Mouse (Mus musculus): ENCODE results near the gene Fbln5. TPM values are rescaled to one million over a fixed set of nuclear protein-coding genes. Genes with fewer than 3 reads are reported as not detected.

The Fbln5 gene
- polyA plus RNA-seq (2014; fragmentation: Illumina TruSeq; extraction: RNeasy Lipid Tissue Mini Kit (QIAGEN cat#74804); ENCODE audit: insufficient read depth, low read depth, low replicate concordance): 62.3 TPM

GRCm38 (mm10) chr12:101818608-101819370 is at the start of gene Fbln5:
TSS of gene Fbln5 (minus strand) at chr12:101819055.

GRCm38 (mm10) chr12:101718054-101718754 is 100.7 kb downstream of the Fbln5 start, which contains the start of gene Tc2n:
TSS of gene Tc2n (minus strand) at chr12:101718523.

Other genes with a start within 250 kb of the Fbln5 start
- gene Tc2n, start 100.5 kb downstream of the Fbln5 start, polyA plus RNA-seq (2014; fragmentation: Illumina TruSeq; extraction: RNeasy Lipid Tissue Mini Kit (QIAGEN cat#74804); ENCODE audit: insufficient read depth, low read depth, low replicate concordance): 4.6 TPM
- gene Trip11, start 94.2 kb upstream of the Fbln5 start, polyA plus RNA-seq (2014; fragmentation: Illumina TruSeq; extraction: RNeasy Lipid Tissue Mini Kit (QIAGEN cat#74804); ENCODE audit: insufficient read depth, low read depth, low replicate concordance): 4.8 TPM
- gene Atxn3, start 139.2 kb upstream of the Fbln5 start, polyA plus RNA-seq (2014; fragmentation: Illumina TruSeq; extraction: RNeasy Lipid Tissue Mini Kit (QIAGEN cat#74804); ENCODE audit: insufficient read depth, low read depth, low replicate concordance): 8.9 TPM
- 8.0 TPM for gene Cpsf2, start 156.9 kb upstream of the Fbln5 start, polyA plus RNA-seq (2014; fragmentation: Illumina TruSeq; extraction: RNeasy Lipid Tissue Mini Kit (QIAGEN cat#74804); ENCODE audit: insufficient read depth, low read depth, low replicate concordance)